Mouse (Mus musculus) heart, embryonic 14.5 days (tissue): Measurements from ENCODE around the gene Umps. TPM values are rescaled to one million over a fixed set of nuclear protein-coding genes. Genes with fewer than 3 reads are reported as not detected.

Source experiments
- ATAC-seq: fragments of 200-750 bp; cut with Nextera tagmentation; 2 replicates; pipeline ENCODE4 v1.8.0; 2017; ENCODE audit warnings: low read depth, moderate TSS enrichment; ENCODE audit not compliant: insufficient number of reproducible peaks, insufficient read depth, low FRiP score
- H3K27ac ChIP-seq, 2 experiments: fragments of 200-500 bp in 1 of 2; fragments of 300-500 bp in 1 of 2; sonication (generic) in 1 of 2; replicated peaks in 1 of 2; 2 replicates each; pipeline ENCODE4 v1.5.1; 2012 to 2014; ENCODE audit warnings: low read depth in 2 of 2, low read length in 2 of 2, control low read depth in 1 of 2, mild to moderate bottlenecking in 1 of 2, mixed read lengths in 1 of 2; ENCODE audit not compliant: control insufficient read depth in 1 of 2, insufficient read depth in 1 of 2
- H3K27me3 ChIP-seq: fragments of 300-500 bp; sonication (generic); 2 replicates; pipeline ENCODE4 v1.6.1; 2014; ENCODE audit warnings: mild to moderate bottlenecking, low read length, control low read depth; ENCODE audit not compliant: control insufficient read depth, insufficient read depth
- H3K36me3 ChIP-seq: fragments of 300-500 bp; sonication (generic); 2 replicates; pipeline ENCODE4 v1.6.1; 2014; ENCODE audit warnings: mild to moderate bottlenecking, control low read depth, low read length, mixed read lengths; ENCODE audit not compliant: control insufficient read depth, insufficient read depth
- H3K4me1 ChIP-seq, 2 experiments: fragments of 200-500 bp in 1 of 2; fragments of 300-500 bp in 1 of 2; sonication (generic) in 1 of 2; 2 replicates each; pipeline ENCODE4 v1.6.1; 2012 to 2014; ENCODE audit warnings: low read length in 2 of 2, control low read depth in 1 of 2, mixed read lengths in 1 of 2; ENCODE audit not compliant: control insufficient read depth in 2 of 2, insufficient read depth in 2 of 2
- H3K4me2 ChIP-seq: fragments of 300-500 bp; sonication (generic); 2 replicates; pipeline ENCODE4 v1.6.1; 2014; ENCODE audit warnings: mild to moderate bottlenecking, low read length
- H3K4me3 ChIP-seq, 2 experiments: fragments of 200-500 bp in 1 of 2; fragments of 300-500 bp in 1 of 2; sonication (generic) in 1 of 2; 2 replicates each; pipeline ENCODE4 v1.5.1; 2012 to 2014; ENCODE audit warnings: low read length in 2 of 2, mild to moderate bottlenecking in 2 of 2, control low read depth in 1 of 2, low read depth in 1 of 2, moderate library complexity in 1 of 2; ENCODE audit not compliant: control insufficient read depth in 1 of 2, insufficient read depth in 1 of 2
- H3K9ac ChIP-seq: fragments of 300-500 bp; sonication (generic); 2 replicates; pipeline ENCODE4 v1.6.1; 2014; ENCODE audit warnings: mild to moderate bottlenecking, low read length
- H3K9me3 ChIP-seq: fragments of 300-500 bp; sonication (generic); 2 replicates; pipeline ENCODE4 v1.6.1; 2016; ENCODE audit warnings: low read length, control low read depth; ENCODE audit not compliant: control insufficient read depth
- WGBS: fragments of 180-500 bp; shearing (Covaris S2); extraction: QIAGEN DNeasy Blood & Tissue Kit; methylation state at CpG from one replicate; pipeline ENCODE4 v1.1.7; 2014; 5-methylcytosine and 5-hydroxymethylcytosine counted together
- polyA plus RNA-seq: library from polyadenylated mRNA; unstranded; fragments of >200 nt; fragmentation: Nextera tagmentation; extraction: Ambion mirVana; gene quantifications from 2 replicates; pipeline ENCODE4 v1.2.1, GENCODE M21; 2014

Gene Umps
- polyA plus RNA-seq, 1 experiment from 2014 or later = 26.9 TPM

DNA sequence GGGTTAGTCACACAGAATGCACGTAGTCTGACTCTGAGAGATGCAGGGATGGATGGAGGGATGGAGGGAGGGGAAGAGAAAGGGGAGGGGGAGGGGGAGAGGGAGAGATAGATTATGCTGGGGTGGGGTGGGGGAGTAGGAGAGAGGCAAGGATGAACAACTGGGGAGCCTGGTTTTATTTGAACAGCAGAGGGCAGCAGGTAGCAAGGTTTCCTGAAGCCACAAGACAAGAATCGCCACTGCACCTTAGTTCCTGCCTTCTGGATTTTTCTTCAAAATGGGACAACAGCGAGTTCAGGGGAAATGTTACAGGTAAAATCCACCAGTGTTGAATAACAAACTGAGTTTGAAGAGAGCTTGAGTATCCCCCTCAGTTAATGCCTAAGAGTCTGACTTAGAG, 32.5 kb upstream of the Umps start:
- H3K4me1 ChIP-seq = peaks cover 7 to 16% of the 10 kb centered on the region in 2 experiments
- WGBS = 24% methylated on average over 3 of the region's 3 CpGs

DNA sequence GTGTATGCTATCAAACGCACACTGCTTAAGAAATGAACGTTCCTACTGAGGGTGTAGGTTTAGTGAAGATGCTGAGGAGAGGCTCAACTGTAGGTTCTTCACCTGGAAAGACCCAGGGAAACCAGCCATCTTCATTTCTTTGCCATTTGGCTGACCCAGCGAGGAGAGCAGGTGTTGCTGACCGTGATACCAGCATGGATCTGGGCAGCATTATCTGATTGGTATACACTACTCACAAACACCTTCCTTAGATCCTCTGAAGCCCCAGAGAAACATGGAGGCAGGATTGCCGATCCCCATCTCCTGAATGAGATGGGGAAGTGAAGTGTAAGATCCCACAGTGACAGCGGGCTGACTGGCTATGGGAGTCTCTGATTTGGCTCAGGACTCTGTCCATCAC, 31.2 kb upstream of the Umps start:
- no peak overlapping the region for H3K9ac ChIP-seq
- ATAC-seq = no peak
- H3K9me3 ChIP-seq = no peaks in the 10 kb centered on the region
- peaks cover 0 to 3% of the 10 kb centered on the region in 2 experiments; a peak in 1 of 4 replicates for H3K4me1 ChIP-seq
- no peaks in the 10 kb centered on the region for H3K36me3 ChIP-seq
- H3K4me3 ChIP-seq = no peak overlapping the region
- H3K27me3 ChIP-seq = no peaks in the 10 kb centered on the region
- H3K27ac ChIP-seq = no peak overlapping the region
- 83% methylated on average over 6 of the region's 6 CpGs for WGBS
- no peak overlapping the region for H3K4me2 ChIP-seq

More for the DNA sequence above, 32.5 kb upstream of the Umps start:
- Histone ChIP-seq H3K4me3 (no peak overlapping the region), H3K9ac (no peak overlapping the region), H3K9me3 (no peaks in the 10 kb centered on the region), H3K27me3 (no peaks in the 10 kb centered on the region), H3K36me3 (no peaks in the 10 kb centered on the region), H3K4me2 (no peak overlapping the region), H3K27ac (no peak overlapping the region)
- no peak for ATAC-seq

DNA sequence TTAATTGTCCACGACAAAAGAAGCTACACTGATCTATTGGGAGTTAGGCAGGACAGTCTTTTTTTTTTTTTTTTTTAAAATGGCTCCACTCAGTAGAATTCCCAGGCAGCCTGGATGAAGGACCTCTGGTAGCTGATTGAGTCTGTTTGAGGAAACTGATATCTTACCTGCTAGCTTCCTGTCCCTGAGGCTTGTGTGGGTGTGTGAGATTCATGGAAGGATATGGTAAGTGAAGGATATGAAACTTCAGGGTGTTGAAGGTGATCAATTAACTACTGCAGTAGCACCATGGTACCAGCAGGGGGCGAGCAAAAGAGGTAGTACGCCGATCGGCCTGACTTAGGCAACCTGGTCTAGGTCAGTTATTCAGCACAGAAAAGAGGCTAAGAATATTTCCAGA, 29.2 kb upstream of the Umps start:
- no peak overlapping the region for H3K4me2 ChIP-seq
- 6% methylated on average over 5 of the region's 5 CpGs for WGBS
- H3K9me3 ChIP-seq = no peaks in the 10 kb centered on the region
- no peak overlapping the region for H3K4me3 ChIP-seq
- no peaks in the 10 kb centered on the region for H3K36me3 ChIP-seq
- H3K9ac ChIP-seq = no peak overlapping the region
- H3K27ac ChIP-seq = no peak overlapping the region
- no peaks in the 10 kb centered on the region for H3K4me1 ChIP-seq
- no peak for ATAC-seq
- no peaks in the 10 kb centered on the region for H3K27me3 ChIP-seq

DNA sequence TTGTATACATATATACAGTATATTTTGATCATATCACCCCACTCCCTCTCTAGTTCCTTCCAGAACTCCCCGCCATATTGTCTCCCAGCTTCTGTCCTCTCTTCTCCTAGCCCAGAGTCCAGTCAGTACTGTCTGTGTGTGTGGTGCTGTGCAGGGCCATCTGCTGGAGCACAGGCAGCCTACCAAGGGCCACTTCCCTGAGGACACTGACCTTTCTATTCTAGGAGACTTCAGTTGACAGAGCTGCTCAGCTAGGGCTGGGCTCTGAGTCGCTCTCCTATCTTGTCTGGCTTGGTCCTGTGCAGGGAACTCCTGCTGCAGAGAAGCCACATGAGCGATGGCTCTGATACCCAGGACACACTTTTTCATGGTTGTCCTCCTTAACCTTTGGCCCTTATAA, 28.7 kb upstream of the Umps start:
- no peaks in the 10 kb centered on the region for H3K4me1 ChIP-seq
- no peak overlapping the region for H3K4me2 ChIP-seq
- no peak overlapping the region for H3K4me3 ChIP-seq
- H3K9ac ChIP-seq = no peak overlapping the region
- no peaks in the 10 kb centered on the region for H3K9me3 ChIP-seq
- no peak overlapping the region for H3K27ac ChIP-seq
- ATAC-seq = 0 out of 2 replicates have a peak, but pooled peaks have one; percentile 29
- H3K27me3 ChIP-seq = no peaks in the 10 kb centered on the region
- no peaks in the 10 kb centered on the region for H3K36me3 ChIP-seq
- 56% methylated on average over 3 of the region's 3 CpGs for WGBS

DNA sequence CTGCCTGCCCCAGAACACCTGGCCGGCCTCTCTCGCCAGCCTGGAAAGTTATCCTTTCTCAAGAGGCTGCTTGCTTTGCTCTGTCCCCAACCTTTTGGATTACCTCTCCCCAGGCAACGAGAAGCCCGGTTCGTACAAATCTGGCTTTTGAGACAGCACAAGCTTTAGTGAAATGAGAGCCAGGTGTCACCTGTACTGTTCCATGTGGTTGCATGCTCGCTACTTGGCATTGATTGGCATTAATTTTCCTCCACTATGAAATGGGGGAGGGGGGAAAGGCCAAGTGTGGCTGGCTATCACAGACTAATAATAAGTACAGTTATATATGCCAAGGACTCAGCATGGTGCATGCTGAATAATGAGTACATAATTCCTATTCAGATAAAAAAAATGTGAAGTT, 27.5 kb upstream of the Umps start:
- Histone ChIP-seq H3K27ac (no peak overlapping the region), H3K4me1 (no peaks in the 10 kb centered on the region), H3K36me3 (no peaks in the 10 kb centered on the region), H3K9me3 (no peaks in the 10 kb centered on the region), H3K4me3 (no peak overlapping the region), H3K9ac (no peak overlapping the region), H3K27me3 (no peaks in the 10 kb centered on the region), H3K4me2 (no peak overlapping the region)
- no peak for ATAC-seq
- WGBS = 84% methylated on average over 6 of the region's 6 CpGs

DNA sequence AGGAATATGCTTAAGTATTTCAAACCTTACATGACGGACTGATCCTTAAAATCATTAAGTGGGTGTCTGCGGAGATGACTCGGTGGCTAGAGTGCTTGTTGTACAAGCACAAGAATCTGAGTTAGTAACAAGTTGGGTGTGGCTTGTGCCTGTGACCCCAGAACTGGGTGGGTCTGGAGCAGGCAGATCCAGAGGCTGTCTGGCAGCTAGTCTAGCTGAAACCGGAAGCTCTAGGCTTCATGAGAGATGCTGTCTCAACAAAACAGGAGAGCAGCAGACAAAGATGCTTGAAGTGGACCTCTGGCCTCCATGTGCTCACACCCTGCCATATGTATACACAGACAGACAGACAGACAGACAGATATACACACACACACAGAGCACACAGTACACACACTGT, 23.9 kb upstream of the Umps start:
- no peaks in the 10 kb centered on the region for H3K4me1 ChIP-seq
- H3K27me3 ChIP-seq = no peaks in the 10 kb centered on the region
- WGBS = 75% methylated on average over 4 of the region's 4 CpGs
- H3K36me3 ChIP-seq = no peaks in the 10 kb centered on the region
- H3K4me2 ChIP-seq = no peak overlapping the region
- no peaks in the 10 kb centered on the region for H3K9me3 ChIP-seq
- no peak overlapping the region for H3K9ac ChIP-seq
- no peak for ATAC-seq
- H3K27ac ChIP-seq = no peak overlapping the region
- H3K4me3 ChIP-seq = no peak overlapping the region

DNA sequence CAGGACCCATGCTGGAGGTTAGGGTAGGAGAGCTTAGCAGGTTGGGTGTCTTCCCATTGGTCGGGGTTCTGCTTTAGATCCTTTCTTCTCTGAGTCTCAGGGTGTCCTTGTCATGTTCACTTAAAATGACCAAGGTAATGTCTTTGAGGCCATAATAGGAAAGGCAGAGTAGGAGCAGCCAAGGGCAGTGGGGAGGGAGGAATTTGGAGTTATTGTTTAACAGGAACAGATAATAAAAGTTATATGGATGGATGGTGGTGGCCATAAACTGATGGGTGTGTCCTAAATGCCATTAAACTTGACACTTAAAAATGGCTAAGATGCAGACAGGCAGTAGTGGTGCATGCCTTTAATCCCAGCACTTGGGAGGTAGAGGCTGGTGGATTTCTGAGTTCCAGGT, 22.3 kb upstream of the Umps start:
- Histone ChIP-seq H3K36me3 (no peaks in the 10 kb centered on the region), H3K4me2 (no peak overlapping the region), H3K4me1 (no peaks in the 10 kb centered on the region), H3K27ac (no peak overlapping the region), H3K9me3 (no peaks in the 10 kb centered on the region), H3K27me3 (no peaks in the 10 kb centered on the region), H3K4me3 (no peak overlapping the region), H3K9ac (no peak overlapping the region)
- no peak for ATAC-seq
- WGBS = 70% methylated on average over 1 of the region's 1 CpGs

DNA sequence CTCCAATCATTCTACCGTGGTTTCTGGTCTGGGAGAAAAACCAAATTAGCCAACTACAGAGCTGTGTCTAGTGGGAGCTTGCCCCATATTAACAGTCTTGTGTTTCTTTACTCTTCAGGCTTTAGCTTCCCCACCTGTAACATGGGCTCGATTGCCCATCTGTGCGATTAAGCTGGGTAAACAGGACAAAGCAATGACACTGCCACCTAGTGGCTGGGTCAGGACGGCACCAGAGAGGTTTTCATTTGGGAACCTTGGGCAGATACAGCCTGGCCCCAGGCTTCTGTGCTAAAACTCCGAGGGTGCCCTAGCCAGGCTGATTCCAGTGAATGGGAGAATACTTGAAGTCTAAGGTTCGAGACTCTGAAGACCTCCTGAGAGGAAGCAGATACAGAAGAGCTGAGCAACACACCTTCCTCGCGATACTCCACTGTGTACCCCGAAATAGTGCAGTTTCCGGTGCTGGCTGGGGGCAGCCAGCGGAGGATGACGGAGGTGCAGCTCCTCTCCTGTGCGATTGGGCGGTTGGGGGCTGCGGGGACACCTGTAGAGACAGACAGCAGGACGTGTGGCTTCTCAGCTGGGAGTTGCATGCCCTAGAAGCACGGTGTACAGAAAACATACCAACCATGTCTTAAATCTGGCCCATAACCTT, 21.6 kb upstream of the Umps start:
- Histone ChIP-seq H3K27ac (no peak overlapping the region), H3K4me3 (no peak overlapping the region), H3K9ac (no peak overlapping the region), H3K9me3 (no peaks in the 10 kb centered on the region), H3K4me1 (no peaks in the 10 kb centered on the region), H3K4me2 (no peak overlapping the region), H3K27me3 (no peaks in the 10 kb centered on the region), H3K36me3 (no peaks in the 10 kb centered on the region)
- ATAC-seq = no peak
- WGBS = 51% methylated on average over 17 of the region's 17 CpGs
